Mouse (Mus musculus): ENCODE results near the gene Fbxo30.

The Fbxo30 gene

DNA sequence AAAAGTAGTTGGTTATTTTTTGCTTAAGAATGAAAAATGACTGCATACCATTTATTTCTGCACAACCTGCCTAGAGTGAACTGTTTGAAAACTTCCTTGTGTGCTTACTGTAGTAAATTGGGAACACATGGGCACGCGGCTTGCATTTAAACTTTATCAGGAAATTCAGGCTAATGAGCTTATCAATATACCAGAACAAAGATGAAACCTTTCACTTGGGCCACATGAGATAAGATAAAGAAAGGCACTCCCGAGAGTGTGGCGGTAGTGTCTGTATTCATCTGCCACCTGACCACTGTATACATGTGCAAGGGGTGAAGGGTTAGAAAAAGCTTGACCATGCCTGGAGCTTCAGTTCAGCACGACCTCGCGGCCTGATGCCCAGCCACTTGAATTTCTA lies 41.2 kb downstream of the Fbxo30 start:
- no peak for DNase-seq (ENCODE audit: low spot score in 2 of 2)

DNA sequence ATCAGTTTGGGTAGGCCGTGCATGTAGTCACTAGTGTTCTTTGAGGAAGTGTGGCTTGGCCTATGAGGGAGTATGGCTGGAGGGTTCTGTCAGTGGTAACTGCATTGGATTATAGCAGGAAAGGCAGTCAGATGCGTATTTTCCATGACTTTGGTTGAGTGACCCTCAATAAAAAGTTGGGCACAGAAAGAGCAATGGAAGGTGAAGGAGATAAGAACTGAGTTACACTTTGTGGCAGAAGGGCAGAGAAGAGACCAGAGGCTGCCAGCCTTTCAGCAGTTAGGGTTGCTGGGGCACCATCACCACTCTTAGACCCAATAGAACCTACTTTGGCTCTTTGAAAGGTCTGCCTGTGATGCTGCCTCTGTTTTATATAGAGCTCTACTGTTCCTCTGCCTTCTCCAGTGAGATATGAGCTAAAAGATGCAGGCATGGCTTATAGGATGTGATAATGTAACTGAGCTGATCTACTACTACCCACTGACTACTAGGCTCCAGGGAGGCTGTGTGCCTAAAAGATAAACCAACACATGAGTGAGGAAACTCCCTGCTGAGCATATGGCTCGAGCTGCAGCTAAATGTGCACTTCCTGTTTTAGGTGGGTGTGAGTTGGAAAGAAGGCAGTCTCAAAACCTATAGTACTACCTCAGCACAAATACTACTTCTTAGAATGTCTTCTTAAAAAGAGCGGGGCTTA lies 42.2 kb downstream of the Fbxo30 start:
- DNase-seq (ENCODE audit: low spot score in 2 of 2): peak; percentile 40 to 44

DNA sequence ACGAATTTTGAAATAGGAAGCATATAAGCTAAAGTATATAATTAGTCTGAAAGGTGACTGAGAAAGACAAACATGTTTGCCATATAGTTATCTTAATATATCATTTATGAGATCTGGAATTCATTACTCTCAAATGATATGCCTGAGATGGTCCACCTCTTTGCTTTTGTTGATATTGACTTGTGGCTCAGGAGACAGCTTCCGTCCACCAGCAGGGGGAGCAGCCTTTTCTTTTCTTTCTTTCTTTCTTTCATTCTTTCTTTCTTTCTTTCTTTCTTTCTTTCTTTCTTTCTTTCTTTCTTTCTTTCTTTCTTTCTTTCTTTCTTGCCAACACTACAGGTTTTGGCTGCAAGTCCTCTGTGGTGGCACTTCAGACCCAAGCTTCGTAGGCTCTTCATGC lies 45.4 kb downstream of the Fbxo30 start:
- no peak for DNase-seq (ENCODE audit: low spot score in 2 of 2)

DNA sequence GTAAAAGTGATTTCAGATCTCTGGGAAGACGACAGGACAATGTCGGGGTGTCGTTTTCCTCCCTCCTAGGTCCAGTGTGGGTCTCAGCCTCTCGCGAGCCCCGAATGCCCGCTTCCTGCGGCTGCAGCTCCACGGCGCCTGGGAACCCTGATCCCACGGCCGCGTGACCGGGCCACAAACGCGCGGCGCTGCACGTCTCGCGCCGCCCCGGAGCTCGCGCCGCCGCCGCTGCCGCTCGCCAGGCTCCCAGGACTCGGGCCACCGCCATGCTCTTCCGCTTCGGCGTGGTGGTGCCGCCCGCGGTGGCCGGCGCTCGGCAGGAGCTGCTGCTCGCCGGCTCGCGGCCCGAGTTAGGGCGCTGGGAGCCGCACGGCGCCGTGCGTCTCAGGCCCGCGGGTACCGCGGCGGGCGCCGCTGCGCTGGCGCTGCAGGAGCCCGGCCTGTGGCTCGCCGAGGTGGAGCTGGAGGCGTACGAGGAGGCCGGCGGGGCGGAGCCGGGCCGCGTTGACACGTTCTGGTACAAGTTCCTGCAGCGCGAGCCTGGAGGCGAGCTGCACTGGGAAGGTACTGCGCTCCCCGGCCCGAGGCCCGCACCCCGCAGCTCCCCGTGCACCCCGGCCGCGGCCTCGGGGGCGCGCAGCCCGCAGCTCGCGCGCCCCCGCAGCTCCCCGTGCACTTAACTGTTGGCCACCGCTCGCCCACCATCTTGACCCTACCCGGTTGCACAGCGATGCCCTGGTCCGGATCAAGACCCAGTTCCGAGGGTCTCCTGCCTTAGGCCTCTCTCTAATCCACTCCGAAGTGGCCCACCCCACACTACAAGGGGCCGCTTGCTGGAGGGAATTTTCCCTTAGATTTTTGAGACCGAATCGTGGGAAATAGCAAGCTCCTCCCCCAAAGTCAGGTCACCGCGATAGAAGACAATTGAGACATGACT lies 62.3 kb downstream of the Fbxo30 start, which contains the start of gene Epm2a:
Epm2a (plus strand) TSS at position 200 of the 937 bp plus-strand sequence.
- peak; percentile 71 for DNase-seq (ENCODE audit: low spot score in 2 of 2)

DNA sequence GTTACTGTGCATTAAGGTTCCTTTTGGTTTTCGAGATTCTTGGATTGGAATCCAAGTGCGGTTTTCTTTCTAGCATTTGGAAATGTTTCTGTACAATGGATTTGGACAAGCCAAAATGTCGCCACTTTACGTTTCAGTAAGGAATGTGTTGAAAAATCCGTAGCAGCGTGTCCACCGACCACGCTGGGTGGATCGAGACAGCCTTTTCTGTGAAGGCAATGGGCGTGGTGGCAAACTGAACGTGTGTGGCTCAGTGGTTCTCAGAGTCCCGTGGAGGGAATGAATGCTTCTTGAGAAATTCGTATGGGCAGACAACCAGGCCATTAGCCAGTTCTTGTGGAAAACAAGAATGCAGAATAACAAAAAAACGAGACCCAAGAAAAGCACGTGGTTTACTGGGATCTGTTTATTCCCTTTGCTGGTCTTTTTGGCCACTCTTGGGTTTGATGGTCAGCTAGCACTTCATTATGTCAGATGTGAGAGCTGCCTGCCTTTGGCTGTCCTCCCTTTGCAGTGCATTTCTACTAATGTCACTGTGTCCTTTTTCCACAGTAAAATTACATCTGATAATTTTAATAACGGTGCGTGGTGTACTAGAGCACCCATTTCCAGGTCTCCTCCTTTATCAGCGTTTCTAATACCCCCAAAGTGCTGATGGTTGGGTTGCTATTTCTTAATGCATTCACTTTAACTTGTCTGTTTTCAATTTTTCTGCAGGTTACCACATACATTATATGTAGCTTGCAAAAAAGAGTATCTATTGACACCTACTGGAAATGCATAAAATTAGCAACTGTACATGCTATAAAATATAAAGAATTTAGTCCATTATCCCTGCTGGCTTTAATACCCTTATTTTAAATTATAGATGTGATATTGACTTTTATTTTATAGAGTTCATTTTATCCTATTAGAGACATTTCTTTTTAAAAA lies 63.7 kb downstream of the Fbxo30 start:
- no peak for DNase-seq (ENCODE audit: low spot score in 2 of 2)
